Mouse (Mus musculus): ENCODE measurements around the gene Myo1g. TPM values are rescaled to one million over a fixed set of nuclear protein-coding genes. Genes with fewer than 3 reads are reported as not detected.
"Not testable (repeated sequence)": the region's sequence is repeated elsewhere in the genome, so short reads cannot be mapped to it uniquely, and the experiment has no call there.

Myo1g gene
- total RNA-seq, 2 experiments from 2014 or later = 0.43 to 0.57 TPM

DNA sequence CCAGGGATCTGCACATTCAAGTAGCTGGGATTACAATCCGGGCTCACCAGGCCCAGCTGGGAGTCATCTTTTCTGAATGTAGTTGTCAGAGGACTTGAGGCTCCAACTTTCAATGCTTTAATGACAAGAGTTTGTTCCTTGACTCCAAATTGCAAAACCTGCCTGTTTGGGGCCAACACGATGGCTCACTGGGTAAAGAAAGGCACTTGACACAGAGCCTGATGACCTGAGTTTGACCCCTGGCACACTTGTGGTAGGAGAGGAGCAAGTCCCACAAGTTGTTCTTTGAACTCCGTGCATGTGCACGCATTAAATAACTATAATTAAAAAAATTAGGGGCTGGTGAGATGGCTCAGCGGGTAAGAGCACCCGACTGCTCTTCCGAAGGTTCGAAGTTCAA, 9.2 kb upstream of the Myo1g start:
- no peak for DNase-seq (ENCODE audit: low spot score in 2 of 2)

DNA sequence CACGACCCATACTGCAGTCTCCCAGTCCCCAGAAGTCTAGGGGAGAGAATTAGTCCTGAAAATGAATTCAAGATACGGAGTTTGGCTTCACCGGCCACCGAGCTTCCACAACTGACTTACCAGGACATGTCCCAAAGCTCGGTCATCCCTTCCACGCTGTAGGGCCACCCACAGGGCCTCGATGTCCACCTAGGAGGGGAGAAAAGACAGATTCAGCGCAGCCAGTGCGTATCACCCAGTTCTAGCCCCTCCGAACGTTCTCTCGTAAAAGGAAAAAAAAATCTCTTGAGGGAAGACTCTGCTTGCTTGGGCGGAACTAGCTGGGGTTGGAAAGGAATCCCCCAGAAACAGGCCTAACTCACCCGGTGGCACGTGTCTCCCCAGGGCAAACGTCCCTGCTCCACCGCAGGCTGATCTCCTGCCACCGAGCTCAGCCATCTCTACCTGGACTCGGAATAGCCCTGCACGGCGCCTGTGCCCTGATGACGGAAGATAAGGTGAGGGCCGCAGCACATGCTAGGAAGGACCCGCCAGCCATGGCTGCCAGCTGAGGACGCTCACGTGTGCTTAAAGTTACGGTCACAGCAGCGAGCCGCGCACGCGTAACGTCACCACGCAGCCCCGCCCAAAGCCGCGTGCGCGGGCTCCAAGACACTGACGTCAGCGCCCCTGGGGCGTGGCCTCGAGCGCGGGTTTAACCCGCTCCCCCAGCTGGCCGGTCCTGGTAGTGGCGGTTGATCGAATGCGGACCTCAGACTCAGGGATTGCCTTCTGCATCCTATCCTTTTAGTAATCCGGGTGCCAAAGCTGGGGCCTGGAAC, 7.6 kb upstream of the Myo1g start:
- peak; percentile 95 to 99 for DNase-seq (ENCODE audit: low spot score in 2 of 2)

- DNase-seq (ENCODE audit: low spot score in 2 of 2) = no peak
Measured at GRCm38 (mm10) chr11:6527256-6528185, 6.8 kb upstream of the Myo1g start.

DNA sequence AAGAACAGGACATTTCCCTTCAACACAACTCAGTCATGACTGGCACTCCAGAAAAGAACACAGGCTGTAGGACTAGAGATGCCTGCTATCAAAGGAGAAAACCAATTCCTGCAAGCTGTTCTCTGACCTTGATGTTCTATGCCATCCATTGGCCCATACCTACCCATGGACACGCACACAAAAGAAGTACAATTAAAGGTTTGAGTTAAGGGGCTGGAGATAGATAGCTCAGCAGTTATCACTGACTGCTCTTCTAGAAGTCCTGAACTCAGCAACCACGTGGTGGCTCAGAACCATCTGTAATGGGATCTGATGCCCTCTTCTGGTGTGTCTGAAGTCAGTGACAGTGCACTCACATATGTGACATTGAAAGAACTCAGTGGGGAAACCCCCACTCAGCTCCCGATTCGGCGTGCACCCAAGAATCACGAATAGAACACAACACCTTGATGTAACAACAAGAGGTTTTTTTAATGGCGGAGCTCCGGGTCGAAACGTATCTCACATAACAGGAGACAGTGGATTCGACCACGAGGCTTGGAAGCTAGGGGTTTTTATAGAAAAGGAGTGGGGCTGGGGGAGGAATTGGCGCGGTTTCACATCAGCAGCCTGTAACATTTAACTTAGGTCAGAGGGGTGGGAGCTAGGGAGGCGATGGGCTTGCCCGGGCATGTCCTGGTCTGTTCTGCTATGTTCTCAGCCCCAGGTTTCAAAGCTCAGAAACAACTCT, 5.9 kb upstream of the Myo1g start:
- not testable (repeated sequence) for DNase-seq (ENCODE audit: low spot score in 2 of 2)

- DNase-seq (ENCODE audit: low spot score in 2 of 2) = no peak
Measured at GRCm38 (mm10) chr11:6525241-6525640, 4.5 kb upstream of the Myo1g start.

GRCm38 (mm10) chr11:6524880-6525238, 4.1 kb upstream of the Myo1g start:
- DNase-seq (ENCODE audit: low spot score in 2 of 2) = no peak

- no peak for DNase-seq (ENCODE audit: low spot score in 2 of 2)
Measured at GRCm38 (mm10) chr11:6524165-6524879, 3.6 kb upstream of the Myo1g start.

- no peak for DNase-seq (ENCODE audit: low spot score in 2 of 2)
Measured at GRCm38 (mm10) chr11:6523662-6524088, 2.9 kb upstream of the Myo1g start.

DNA sequence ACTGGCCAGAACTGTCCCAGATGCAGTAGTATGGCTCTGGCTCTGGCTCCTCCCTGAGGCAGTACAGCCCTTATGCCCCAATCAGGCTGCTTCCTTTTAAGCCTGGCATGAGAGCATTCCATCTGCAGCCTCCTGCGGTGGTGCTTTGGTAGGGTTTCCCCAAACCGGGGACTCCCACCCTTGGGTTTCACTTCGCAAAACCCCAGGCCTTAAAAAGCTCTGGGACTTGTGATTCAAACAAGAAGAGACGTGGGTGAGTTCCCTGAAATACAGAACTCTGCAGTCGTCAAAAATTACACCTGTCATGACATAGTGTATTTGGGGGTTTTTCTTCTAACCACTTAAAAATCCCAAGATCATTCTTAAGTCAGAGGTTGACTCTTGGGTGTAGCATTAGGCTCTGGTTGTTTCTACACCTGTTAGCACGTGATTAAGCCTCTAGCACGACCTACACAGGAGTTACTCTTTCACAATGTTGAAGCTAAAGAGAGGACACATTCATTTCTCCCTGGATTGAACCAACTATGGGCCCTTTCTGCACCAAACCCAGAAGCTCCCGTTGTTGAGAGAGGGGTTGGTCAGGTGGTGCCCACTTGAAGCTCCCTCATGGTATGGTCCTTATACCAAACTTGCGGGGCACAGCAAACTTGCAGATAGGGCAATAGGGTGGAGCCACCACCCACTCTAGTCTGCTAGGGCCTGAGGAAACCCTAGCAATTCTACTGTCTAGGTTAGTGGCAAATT, 2.2 kb upstream of the Myo1g start:
- DNase-seq (ENCODE audit: low spot score in 2 of 2) = no peak

DNA sequence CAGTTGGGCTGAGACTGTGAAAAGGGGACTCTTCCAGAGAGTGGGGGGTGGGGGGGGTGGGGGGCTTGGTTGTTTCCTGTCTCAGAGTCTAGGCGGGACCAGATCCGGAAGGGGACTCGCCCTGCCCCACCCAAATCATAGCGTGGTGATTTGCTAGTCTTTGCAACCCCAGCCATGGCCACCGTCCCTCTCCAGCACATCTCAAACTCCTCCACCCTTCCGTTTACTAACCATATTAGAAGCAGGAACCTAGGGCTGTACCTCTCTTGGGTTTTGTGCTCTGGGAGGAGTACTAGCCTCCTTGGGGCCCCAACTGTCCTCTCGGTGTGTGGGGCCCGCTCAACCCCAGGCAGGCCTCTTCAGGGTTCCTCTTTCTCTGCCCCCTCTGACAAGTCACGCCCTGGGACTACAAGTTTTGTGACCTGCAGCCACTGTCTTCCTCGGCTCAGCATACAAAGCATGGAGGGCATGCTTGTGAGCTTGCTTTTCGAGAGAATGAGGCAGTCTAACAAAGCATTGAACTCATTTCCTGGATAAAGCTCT, 1.2 kb downstream of the Myo1g start:
- DNase-seq (ENCODE audit: low spot score in 2 of 2) = no peak

- no peak for DNase-seq (ENCODE audit: low spot score in 2 of 2)
Measured at GRCm38 (mm10) chr11:6514837-6515236, 5.9 kb downstream of the Myo1g start.

GRCm38 (mm10) chr11:6508269-6508876, 12.4 kb downstream of the Myo1g start:
- DNase-seq (ENCODE audit: low spot score in 2 of 2) = no peak

GRCm38 (mm10) chr11:6506516-6506915, 14.2 kb downstream of the Myo1g start:
- DNase-seq (ENCODE audit: low spot score in 2 of 2) = no peak

- no peak for DNase-seq (ENCODE audit: low spot score in 2 of 2)
Measured at GRCm38 (mm10) chr11:6504689-6505088, 16.1 kb downstream of the Myo1g start.

DNA sequence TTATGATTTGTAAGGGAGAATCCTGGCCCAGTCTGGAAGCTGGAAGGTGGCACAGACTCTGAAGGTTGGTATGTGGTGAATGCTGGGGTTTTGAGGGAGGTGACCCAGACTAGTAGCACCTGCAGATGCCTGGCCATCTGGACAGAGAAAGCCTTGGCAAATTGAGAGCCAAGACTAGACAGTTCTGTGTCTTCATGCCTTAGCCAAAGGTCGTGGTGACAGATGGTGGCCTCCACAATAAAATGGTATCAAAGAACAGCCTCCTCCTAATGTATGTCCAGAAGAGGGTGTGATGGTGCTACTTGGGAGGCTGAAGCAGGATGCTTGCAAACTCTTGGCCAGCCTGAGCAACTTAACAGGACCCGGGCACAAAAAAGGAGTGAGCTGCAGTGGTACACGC, 16.5 kb downstream of the Myo1g start:
- DNase-seq (ENCODE audit: low spot score in 2 of 2) = no peak

- DNase-seq (ENCODE audit: low spot score in 2 of 2) = no peak
Measured at GRCm38 (mm10) chr11:6502506-6502905, 18.3 kb downstream of the Myo1g start.

DNA sequence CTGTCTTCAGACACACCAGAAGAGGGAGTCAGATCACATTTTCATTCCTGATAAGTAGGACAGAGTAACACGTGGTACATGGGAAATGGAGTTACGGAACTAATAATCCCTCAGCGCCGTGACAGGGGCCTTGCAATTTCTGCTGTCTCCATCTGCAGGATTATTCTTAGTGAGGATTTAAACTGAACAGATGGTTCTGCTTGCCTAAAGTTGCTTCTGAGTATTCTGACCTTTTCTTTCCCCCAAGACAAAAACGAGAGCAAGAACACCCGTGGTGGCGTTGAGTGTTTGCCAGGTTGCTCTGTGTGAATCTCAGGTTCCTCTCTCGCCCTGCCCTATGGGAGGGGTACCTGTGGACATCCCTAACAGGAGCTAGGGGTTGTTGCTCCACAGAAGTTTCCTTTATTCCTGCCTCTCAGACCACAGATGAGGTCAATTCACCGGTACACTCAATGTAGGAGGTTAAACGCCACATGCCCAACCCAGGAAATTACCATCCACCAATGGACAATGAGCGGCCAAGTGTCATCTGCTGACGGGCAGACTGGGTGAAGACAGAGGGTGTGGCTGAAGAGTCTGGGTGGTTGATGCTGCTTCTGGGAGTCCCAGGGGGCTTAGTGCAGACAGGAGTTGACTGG, 23.3 kb downstream of the Myo1g start:
- no peak for DNase-seq (ENCODE audit: low spot score in 2 of 2)

DNA sequence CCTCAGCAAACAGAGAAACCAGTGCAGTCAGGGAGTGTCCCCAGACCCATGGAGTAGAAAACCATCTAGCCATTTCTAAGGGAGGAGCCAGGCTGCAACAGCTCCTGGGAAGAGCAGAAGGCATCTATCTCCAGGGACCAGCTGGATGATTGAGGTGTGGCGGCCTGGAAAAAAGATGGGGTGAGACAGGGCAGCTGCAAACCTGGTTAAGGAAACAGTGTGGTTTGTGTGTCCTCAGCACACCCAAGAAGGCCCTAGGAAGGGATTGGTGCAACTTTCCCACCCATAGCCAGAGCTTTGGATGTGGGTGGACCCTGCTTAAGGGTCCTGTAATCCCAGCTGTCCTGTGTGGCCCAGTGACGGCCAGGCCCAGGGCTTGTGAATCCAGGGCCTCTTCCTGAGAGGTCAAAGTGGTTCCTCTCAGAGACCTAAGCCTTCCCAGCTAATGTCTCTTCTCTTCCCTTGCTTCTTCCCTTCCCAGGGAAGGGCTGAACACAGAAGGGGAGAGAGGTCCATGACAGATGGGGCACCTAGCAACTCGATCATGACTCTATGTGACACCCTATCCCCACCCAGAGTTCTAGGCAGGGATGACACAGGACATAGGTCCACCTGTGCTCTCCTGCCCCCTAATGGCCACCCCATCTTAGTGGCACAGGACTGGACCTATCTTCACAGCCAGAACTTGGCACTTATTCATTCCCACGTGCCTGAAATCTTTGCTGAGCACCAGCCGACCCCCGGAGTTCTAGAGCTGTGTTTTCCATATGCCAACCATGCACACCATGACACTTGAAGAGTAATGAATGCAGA, 30.9 kb downstream of the Myo1g start:
- DNase-seq (ENCODE audit: low spot score in 2 of 2) = no peak

Measured in layer of hippocampus, adult 18-20 months (tissue).